Mouse (Mus musculus) megakaryocyte, embryonic 14.5 days (primary cell): ENCODE results near the gene Alg9.

Experiments used
- FLI1 ChIP-seq: IDR thresholded peaks from 2 replicates; pipeline ENCODE4 v1.6.1; 2012; ENCODE audit warnings: low read length, inconsistent platforms, mixed read lengths
- GATA1 ChIP-seq: IDR thresholded peaks from 3 replicates; pipeline ENCODE4 v1.6.1; 2012; ENCODE audit warnings: mixed read lengths, low read length, inconsistent platforms, borderline replicate concordance

- TF ChIP-seq FLI1 (no peak), GATA1 (no peak)
Measured at GRCm38 (mm10) chr9:50847606-50848368, 73.0 kb downstream of the Alg9 start.
